Mouse (Mus musculus): ENCODE measurements around the gene Rpl11. TPM values are rescaled to one million over a fixed set of nuclear protein-coding genes. Genes with fewer than 3 reads are reported as not detected.
A peak's percentile ranks its signal among the peaks of the same experiment; 100 is the strongest.
"Not testable (repeated sequence)": the region's sequence is repeated elsewhere in the genome, so short reads cannot be mapped to it uniquely, and the experiment has no call there.

Rpl11 gene
- total RNA-seq (2021): 100 to 1,000 TPM; 466 to 495 TPM
- long read RNA-seq, experiment 1, transcript Rpl11-202 (5 exons, 807 nt): minor isoform, 5 of 212 reads
- long read RNA-seq, experiment 1, transcript Rpl11-201 (6 exons, 833 nt): major isoform, 199 of 212 reads
- long read RNA-seq, experiment 1, partial matches to known transcripts: 3 of 212 reads
- long read RNA-seq, experiment 1, other reads (novel, unspliced or antisense): 1 of 212 reads
- long read RNA-seq, experiment 2, transcript Rpl11-202 (5 exons, 807 nt): minor isoform, 7 of 227 reads
- long read RNA-seq, experiment 2, transcript Rpl11-201 (6 exons, 833 nt): major isoform, 210 of 227 reads
- long read RNA-seq, experiment 2, partial matches to known transcripts: 1 of 227 reads
- long read RNA-seq, experiment 2, other reads (novel, unspliced or antisense): 6 of 227 reads

- peak; percentile 73 to 89 for DNase-seq (ENCODE audit: low spot score in 2 of 2)
These were observed at the start of gene Rpl11 for GRCm38 (mm10) chr4:136053247-136053596. TSS of gene Rpl11 (minus strand) at chr4:136053428.

GRCm38 (mm10) chr4:136101753-136102152, 48.5 kb upstream of the Rpl11 start:
- DNase-seq (ENCODE audit: low spot score in 2 of 2): not testable (repeated sequence)

GRCm38 (mm10) chr4:136100396-136101070, 47.3 kb upstream of the Rpl11 start:
- no peak for DNase-seq (ENCODE audit: low spot score in 2 of 2)

GRCm38 (mm10) chr4:136098446-136098845, 45.2 kb upstream of the Rpl11 start:
- DNase-seq (ENCODE audit: low spot score in 2 of 2): no peak

GRCm38 (mm10) chr4:136096446-136097113, 43.4 kb upstream of the Rpl11 start:
- no peak for DNase-seq (ENCODE audit: low spot score in 2 of 2)

- no peak for DNase-seq (ENCODE audit: low spot score in 2 of 2)
These were observed 42.4 kb upstream of the Rpl11 start for GRCm38 (mm10) chr4:136095490-136096105.

GRCm38 (mm10) chr4:136094519-136095219, 41.4 kb upstream of the Rpl11 start:
- peak in 1 of 2 experiments; percentile 51 for DNase-seq (ENCODE audit: low spot score in 2 of 2)

GRCm38 (mm10) chr4:136092498-136092897, 39.3 kb upstream of the Rpl11 start:
- no peak for DNase-seq (ENCODE audit: low spot score in 2 of 2)

- DNase-seq (ENCODE audit: low spot score in 2 of 2): no peak
These were observed 38.1 kb upstream of the Rpl11 start for GRCm38 (mm10) chr4:136091346-136091745.

GRCm38 (mm10) chr4:136089748-136090583, 36.7 kb upstream of the Rpl11 start:
- no peak for DNase-seq (ENCODE audit: low spot score in 2 of 2)

GRCm38 (mm10) chr4:136088971-136089747, 35.9 kb upstream of the Rpl11 start:
- DNase-seq (ENCODE audit: low spot score in 2 of 2): no peak

- DNase-seq (ENCODE audit: low spot score in 2 of 2): no peak
These were observed 35.1 kb upstream of the Rpl11 start for GRCm38 (mm10) chr4:136088364-136088763.

- no peak for DNase-seq (ENCODE audit: low spot score in 2 of 2)
These were observed 34.0 kb upstream of the Rpl11 start for GRCm38 (mm10) chr4:136087261-136087660.

- no peak for DNase-seq (ENCODE audit: low spot score in 2 of 2)
These were observed 31.6 kb upstream of the Rpl11 start for GRCm38 (mm10) chr4:136084840-136085239.

- no peak for DNase-seq (ENCODE audit: low spot score in 2 of 2)
These were observed 30.3 kb upstream of the Rpl11 start for GRCm38 (mm10) chr4:136083269-136084105.

GRCm38 (mm10) chr4:136081729-136082128, 28.5 kb upstream of the Rpl11 start:
- no peak for DNase-seq (ENCODE audit: low spot score in 2 of 2)

GRCm38 (mm10) chr4:136078649-136079048, 25.4 kb upstream of the Rpl11 start:
- DNase-seq (ENCODE audit: low spot score in 2 of 2): no peak

Measured in gastrocnemius, postnatal 4 days (tissue).